Mouse (Mus musculus) heart, postnatal 36 days (tissue): ENCODE results near the gene Hoxa9. TPM values are rescaled to one million over a fixed set of nuclear protein-coding genes. Genes with fewer than 3 reads are reported as not detected.

Source experiments
- DNase-seq, 2 experiments: peaks; one replicate each; pipeline ENCODE4 v3.0.0; 2021 to 2022
- intact Hi-C: fragments of 180-260 bp; cut with DNase I; formaldehyde crosslinking; loops from one replicate; pipeline ENCODE4 v1.15.1; 2025
- total RNA-seq, 2 experiments: library from RNA; stranded (reverse); gene quantifications; 2 replicates each; pipeline ENCODE4 v1.2.3; 2021

Hoxa9 gene
- total RNA-seq, 2 experiments from 2014 or later, result not detected

- DNase-seq, result no peak
Measured at GRCm38 (mm10) chr6:52220003-52220864, 10.7 kb downstream of the Hoxa9 start.

GRCm38 (mm10) chr6:52219234-52219942 lies 11.5 kb downstream of the Hoxa9 start:
- intact Hi-C loops, result loop anchor here (5.0 kb wide), 2 partner anchors 837 to 1042 kb away; no protein-coding TSS in a partner anchor
- no peak for DNase-seq

More at GRCm38 (mm10) chr6:52220003-52220864, 10.7 kb downstream of the Hoxa9 start:
- intact Hi-C loops, result loop anchor here (2.0 to 5.0 kb wide), 2 partner anchors 348 to 633 kb away; no protein-coding TSS in a partner anchor

- DNase-seq, result peak in 1 of 2 experiments; percentile 2
- intact Hi-C loops, result loop anchor here (5.0 kb wide), 2 partner anchors 836 to 1041 kb away; no protein-coding TSS in a partner anchor
Measured at GRCm38 (mm10) chr6:52218643-52219215, 12.2 kb downstream of the Hoxa9 start.

- intact Hi-C loops, result loop anchor here (5.0 kb wide), 2 partner anchors 836 to 1041 kb away; no protein-coding TSS in a partner anchor
- DNase-seq, result peak in 1 of 2 experiments; percentile 7
Measured at GRCm38 (mm10) chr6:52217895-52218642, 12.8 kb downstream of the Hoxa9 start.

- intact Hi-C loops, result loop anchor here (5.0 kb wide), 2 partner anchors 835 to 1040 kb away; no protein-coding TSS in a partner anchor
- DNase-seq, result no peak
Measured at GRCm38 (mm10) chr6:52217459-52217768, 13.5 kb downstream of the Hoxa9 start.

GRCm38 (mm10) chr6:52216691-52217458 lies 14.0 kb downstream of the Hoxa9 start:
- intact Hi-C loops, result loop anchor here (5.0 kb wide), 2 partner anchors 835 to 1040 kb away; no protein-coding TSS in a partner anchor
- DNase-seq, result peak in 1 of 2 experiments; percentile 24

- no peak for DNase-seq
- intact Hi-C loops, result loop anchor here (5.0 kb wide), 2 partner anchors 834 to 1039 kb away; no protein-coding TSS in a partner anchor
Measured at GRCm38 (mm10) chr6:52215771-52216535, 14.9 kb downstream of the Hoxa9 start.

GRCm38 (mm10) chr6:52215070-52215469 lies 15.8 kb downstream of the Hoxa9 start:
- DNase-seq, result no peak
- intact Hi-C loops, result loop anchor here (5.0 kb wide), 2 partner anchors 833 to 1038 kb away; no protein-coding TSS in a partner anchor

GRCm38 (mm10) chr6:52214271-52214670 lies 16.6 kb downstream of the Hoxa9 start:
- intact Hi-C loops, result no loop called here

GRCm38 (mm10) chr6:52213119-52213986 lies 17.5 kb downstream of the Hoxa9 start, which contains the start of the genes Hoxa3 and Gm28308:
TSS of gene Hoxa3 (minus strand) at chr6:52213336.
TSS of gene Gm28308 (minus strand) at chr6:52213339.
- peak in 1 of 2 experiments; percentile 55 for DNase-seq
- intact Hi-C loops, result no loop called here

More at GRCm38 (mm10) chr6:52214271-52214670, 16.6 kb downstream of the Hoxa9 start:
- no peak for DNase-seq

- intact Hi-C loops, result no loop called here
- DNase-seq, result no peak
Measured at GRCm38 (mm10) chr6:52212556-52213118, 18.3 kb downstream of the Hoxa9 start.

- intact Hi-C loops, result no loop called here
- DNase-seq, result no peak
Measured at GRCm38 (mm10) chr6:52211961-52212360, 18.9 kb downstream of the Hoxa9 start.

- intact Hi-C loops, result no loop called here
- DNase-seq, result peak; percentile 75 to 77
Measured at GRCm38 (mm10) chr6:52211170-52211935, 19.5 kb downstream of the Hoxa9 start.

GRCm38 (mm10) chr6:52209685-52210046 lies 21.2 kb downstream of the Hoxa9 start:
- DNase-seq, result no peak
- intact Hi-C loops, result no loop called here

- intact Hi-C loops, result no loop called here
- DNase-seq, result no peak
Measured at GRCm38 (mm10) chr6:52208868-52209684, 21.8 kb downstream of the Hoxa9 start.
